In the genomic region with DNA sequence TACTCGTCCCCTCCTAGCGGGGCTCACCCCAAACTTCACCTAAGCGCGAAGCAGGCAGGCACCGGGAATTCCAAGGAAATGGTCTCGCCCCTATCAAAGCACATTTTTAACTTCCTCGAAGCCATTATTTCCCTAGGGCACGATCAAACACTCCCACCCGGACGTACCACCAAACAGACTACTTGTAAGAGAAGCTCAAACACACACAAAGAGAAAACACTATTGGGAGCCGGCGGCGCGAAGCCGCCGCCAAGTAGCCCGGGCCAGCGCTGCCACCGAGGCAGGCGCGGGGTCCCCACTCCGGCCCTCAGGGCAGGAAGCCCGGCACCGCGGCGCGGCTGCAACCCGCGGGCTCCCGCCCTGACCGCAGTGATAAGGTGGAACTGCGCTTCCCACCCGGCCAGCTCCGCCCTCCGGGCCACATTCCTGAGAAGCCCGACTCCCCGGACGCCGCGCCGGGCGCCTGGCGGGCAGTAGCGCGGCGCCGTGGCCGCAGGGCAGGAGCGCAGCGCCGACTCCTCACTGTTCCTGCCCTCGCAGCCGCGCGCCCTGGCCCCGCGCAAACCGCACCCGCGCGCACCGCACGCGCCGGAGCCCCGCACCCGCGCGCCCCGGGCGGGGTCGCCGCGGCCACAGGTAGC, we compare ENCODE assay signal across 8 mouse cellular contexts. TPM values are rescaled to one million over a fixed set of nuclear protein-coding genes. Genes with fewer than 3 reads are reported as not detected.
DNase-seq lines count a peak whose midpoint lies in the region; ATAC-seq and TF ChIP-seq lines count a peak whose summit lies in the region.

No protein-coding gene starts in this region.

- ATAC-seq in heart, embryonic 11.5 days (replicated peaks; ENCODE audit: insufficient number of reproducible peaks, low FRiP score, low TSS enrichment), result peak; percentile 84

- peak overlapping the region; percentile 93 for H3K9ac ChIP-seq in heart, embryonic 11.5 days (ENCODE audit: low read depth, low read length)

- peaks cover 24% of the 10 kb centered on the region for H3K4me1 ChIP-seq in embryonic facial prominence, embryonic 10.5 days
- H3K4me1 ChIP-seq in heart, embryonic 11.5 days (ENCODE audit: control insufficient read depth, insufficient read depth, low read length), result peaks cover 21% of the 10 kb centered on the region

- H3K27ac ChIP-seq in embryonic facial prominence, embryonic 10.5 days (replicated peaks), result peak overlapping the region; percentile 93
- peak overlapping the region; percentile 99 for H3K27ac ChIP-seq in heart, embryonic 11.5 days (ENCODE audit: low read depth, low read length)

- no peaks in the 10 kb centered on the region for H3K36me3 ChIP-seq in C2C12 (ENCODE audit: control insufficient read depth, insufficient read depth)
- no peaks in the 10 kb centered on the region; the same call in 1 of the 2 replicates for H3K36me3 ChIP-seq in embryonic facial prominence, embryonic 10.5 days (replicated peaks)
- no peaks in the 10 kb centered on the region for H3K36me3 ChIP-seq in heart, embryonic 11.5 days (ENCODE audit: control insufficient read depth, insufficient read depth, low read length)

- peak; percentile 11 for TF ChIP-seq CTCF in C2C12 (IDR thresholded peaks at IDR 0.05; ENCODE audit: control insufficient read depth, insufficient read depth, insufficient read length)

- peak; percentile 58 for DNase-seq in adrenal gland, adult 8-10 months
- peak; percentile 84 for DNase-seq in embryonic facial prominence, embryonic 10.5 days (ENCODE audit: low spot score)
- peak; percentile 71 for DNase-seq in kidney, adult 9 months
- DNase-seq in lung, postnatal 10 days, result peak; percentile 84
- DNase-seq in ovary, postnatal 36 days (ENCODE audit: low spot score), result peak; percentile 82
- peak; percentile 74 to 76 for DNase-seq in urinary bladder, adult 18-20 months (ENCODE audit: low spot score in 2 of 2)

- peak overlapping the region; percentile 75 for H3K4me2 ChIP-seq in heart, embryonic 11.5 days

- H3K9me3 ChIP-seq in embryonic facial prominence, embryonic 10.5 days, result no peaks in the 10 kb centered on the region
- H3K9me3 ChIP-seq in heart, embryonic 11.5 days (replicated peaks; ENCODE audit: control insufficient read depth, low read length), result no peaks in the 10 kb centered on the region

- no peaks in the 10 kb centered on the region for H3K27me3 ChIP-seq in C2C12 (ENCODE audit: control insufficient read depth, insufficient read depth, insufficient read length)
- peaks cover 9% of the 10 kb centered on the region; the same call in 1 of the 2 replicates for H3K27me3 ChIP-seq in embryonic facial prominence, embryonic 10.5 days (replicated peaks; ENCODE audit: low read depth, poor library complexity, severe bottlenecking)
- H3K27me3 ChIP-seq in heart, embryonic 11.5 days (ENCODE audit: control insufficient read depth, insufficient read depth, low read length), result no peaks in the 10 kb centered on the region

- peaks cover 50% of the 10 kb centered on the region for H3K79me3 ChIP-seq in C2C12 (ENCODE audit: low read depth)

- under 1% methylated on average over 74 of the region's 74 CpGs for WGBS in embryonic facial prominence, embryonic 10.5 days
- WGBS in heart, embryonic 11.5 days (ENCODE audit: insufficient replicate concordance), result under 1% methylated on average over 56 of the region's 74 CpGs

- H3K4me3 ChIP-seq in C2C12 (ENCODE audit: insufficient read depth, poor library complexity, severe bottlenecking), result peak overlapping the region; percentile 68
- peak overlapping the region; percentile 86 for H3K4me3 ChIP-seq in embryonic facial prominence, embryonic 10.5 days
- H3K4me3 ChIP-seq in heart, embryonic 11.5 days (ENCODE audit: low read depth, low read length), result peak overlapping the region; percentile 93

- H3ac ChIP-seq in C2C12 (ENCODE audit: control insufficient read depth, insufficient read length, low read depth), result peak overlapping the region; percentile 97

- H3K79me2 ChIP-seq in C2C12 (ENCODE audit: control insufficient read depth, insufficient read depth), result peaks cover 56% of the 10 kb centered on the region

TF ChIP-seq in C2C12, 6 proteins besides CTCF, POLR2A, EP300 and RAD21:
- TF ChIP-seq USF1 (IDR thresholded peaks at IDR 0.05; ENCODE audit: low read depth) (no peak), FOSL1 (IDR thresholded peaks at IDR 0.05; ENCODE audit: insufficient read depth, low read length, poor library complexity, severe bottlenecking) (no peak), MAX (IDR thresholded peaks at IDR 0.05) (no peak)

RNA-seq across cellular contexts. Expression of a gene that starts 0.8 kb away (rescaled TPM):
- polyA plus RNA-seq in C2C12 (2012; fragmentation: generic; extraction: Trizol), result 55.3 TPM
- total RNA-seq in adrenal gland, adult 8-10 months (2022), result 10 to 100 TPM; 18.2 to 35.7 (median 28.5) TPM
- 26.1 and 26.9 TPM in 2 replicates for polyA plus RNA-seq in embryonic facial prominence, embryonic 10.5 days (2016; fragmentation: Nextera tagmentation; extraction: Ambion mirVana)
- polyA plus RNA-seq in heart, embryonic 11.5 days (2014; fragmentation: Nextera tagmentation; extraction: Ambion mirVana), result 53.9 and 56.8 TPM in 2 replicates

Comparison
In these comparisons a context has a peak if more than half of its experiments do, and no peak if none do; other contexts are left out.
1. Peak in every context shown above with its lines: DNase-seq, ATAC-seq, H3K4me3 ChIP-seq and H3K27ac ChIP-seq.